Mouse (Mus musculus) R1 (cell line): ENCODE data around the gene Chic2.

Experiments used
- DNase-seq: peaks from one replicate; pipeline ENCODE4 v3.0.0-alpha.2; 2018; ENCODE audit warnings: low read depth, low spot score

Gene Chic2

GRCm38 (mm10) chr5:75044310-75044904, at the start of gene Chic2:
Gene Chic2, minus strand, starts transcription at chr5:75044774.
- DNase-seq, result peak; percentile 74

DNA sequence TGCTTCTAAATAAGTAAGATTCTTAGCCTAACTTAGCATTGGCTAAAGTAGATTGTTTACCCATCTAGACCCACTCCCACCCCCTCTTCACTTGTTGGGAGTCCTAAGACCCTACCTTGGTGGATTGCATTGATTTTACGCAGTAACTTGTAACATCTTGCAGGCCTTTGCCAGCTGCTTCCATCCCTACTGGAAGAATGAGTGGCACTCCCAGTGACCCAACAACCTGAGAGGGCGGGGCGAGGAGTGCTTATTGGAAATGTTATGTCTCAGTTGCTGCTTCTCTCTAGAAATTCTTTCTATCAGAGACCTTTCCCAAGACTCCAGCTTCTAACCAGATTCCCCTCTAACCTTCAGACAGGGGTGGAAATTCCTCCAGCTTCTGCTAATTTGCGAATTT, 41.3 kb upstream of the Chic2 start:
- DNase-seq, result peak; percentile 25

DNA sequence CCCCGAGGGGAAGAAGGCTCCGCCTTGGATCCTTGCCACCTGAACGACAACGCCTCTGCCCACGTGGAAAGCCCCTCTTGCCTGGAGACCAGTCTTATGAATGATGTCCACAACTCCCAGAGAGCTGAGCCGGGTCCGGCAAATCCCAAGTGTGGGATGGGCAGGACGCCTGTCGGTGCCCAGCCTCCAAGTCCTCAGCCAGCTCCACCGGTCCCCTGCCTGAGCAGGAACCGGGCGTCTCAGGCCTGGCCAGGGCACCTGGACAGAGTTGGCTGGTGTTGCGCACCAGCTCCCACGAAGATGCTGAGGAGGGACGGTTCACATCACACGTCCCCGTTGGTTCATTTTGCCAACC, 40.9 kb upstream of the Chic2 start:
- no peak for DNase-seq

DNA sequence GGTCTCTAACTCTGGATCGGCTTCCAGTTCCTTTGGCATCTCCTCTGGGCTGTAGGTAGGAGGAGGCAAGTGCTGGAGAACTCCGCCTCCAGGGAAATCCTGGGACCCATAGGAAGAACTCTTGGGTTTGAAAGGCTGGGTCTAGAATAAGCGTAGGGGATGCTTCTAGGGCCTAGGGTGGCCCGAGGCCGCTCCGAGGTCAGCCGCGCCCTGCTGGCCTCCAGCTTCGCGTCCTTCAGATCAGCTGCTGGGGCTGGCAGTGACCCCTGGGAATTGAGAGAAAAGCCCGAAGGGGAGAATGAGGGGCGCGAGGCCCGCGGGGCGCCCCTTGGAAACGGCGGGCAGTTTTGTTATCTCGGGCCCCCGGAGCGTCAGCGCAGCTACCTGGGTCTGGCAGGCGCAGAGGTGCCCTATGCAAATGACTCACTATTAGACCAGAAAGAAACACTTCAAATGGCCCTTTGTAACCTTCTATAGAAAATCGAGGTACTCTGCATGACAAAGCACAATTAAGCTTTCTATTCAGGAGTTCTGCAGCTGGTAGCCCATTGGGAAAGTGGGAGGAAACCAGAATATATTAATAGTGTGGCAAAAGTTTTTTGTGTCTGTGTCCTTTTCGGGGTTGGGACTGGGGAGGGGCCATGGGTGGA, 40.4 kb upstream of the Chic2 start:
- peak; percentile 89 for DNase-seq

DNA sequence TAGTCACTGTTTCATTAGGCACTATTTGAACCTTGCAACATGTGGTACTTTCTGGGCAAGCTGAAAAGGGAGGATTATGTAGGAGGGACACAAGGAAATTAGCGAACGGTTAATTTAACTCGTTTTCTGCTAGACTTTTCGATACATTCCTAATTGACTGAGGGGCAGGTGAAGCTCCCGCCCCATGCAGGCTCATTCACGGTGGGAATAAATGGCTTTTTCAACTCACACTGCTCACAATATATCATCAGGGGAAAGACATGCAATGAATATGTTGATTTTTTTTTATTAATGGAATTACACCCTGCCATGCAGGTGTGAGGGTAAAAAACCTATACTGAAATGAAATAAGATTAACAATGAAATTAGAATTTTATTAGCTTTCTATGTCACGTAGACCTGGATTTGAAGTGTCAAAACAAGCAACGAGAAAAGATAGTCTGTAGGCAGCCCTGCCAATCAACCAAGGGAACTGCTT, 39.9 kb upstream of the Chic2 start:
- no peak for DNase-seq

DNA sequence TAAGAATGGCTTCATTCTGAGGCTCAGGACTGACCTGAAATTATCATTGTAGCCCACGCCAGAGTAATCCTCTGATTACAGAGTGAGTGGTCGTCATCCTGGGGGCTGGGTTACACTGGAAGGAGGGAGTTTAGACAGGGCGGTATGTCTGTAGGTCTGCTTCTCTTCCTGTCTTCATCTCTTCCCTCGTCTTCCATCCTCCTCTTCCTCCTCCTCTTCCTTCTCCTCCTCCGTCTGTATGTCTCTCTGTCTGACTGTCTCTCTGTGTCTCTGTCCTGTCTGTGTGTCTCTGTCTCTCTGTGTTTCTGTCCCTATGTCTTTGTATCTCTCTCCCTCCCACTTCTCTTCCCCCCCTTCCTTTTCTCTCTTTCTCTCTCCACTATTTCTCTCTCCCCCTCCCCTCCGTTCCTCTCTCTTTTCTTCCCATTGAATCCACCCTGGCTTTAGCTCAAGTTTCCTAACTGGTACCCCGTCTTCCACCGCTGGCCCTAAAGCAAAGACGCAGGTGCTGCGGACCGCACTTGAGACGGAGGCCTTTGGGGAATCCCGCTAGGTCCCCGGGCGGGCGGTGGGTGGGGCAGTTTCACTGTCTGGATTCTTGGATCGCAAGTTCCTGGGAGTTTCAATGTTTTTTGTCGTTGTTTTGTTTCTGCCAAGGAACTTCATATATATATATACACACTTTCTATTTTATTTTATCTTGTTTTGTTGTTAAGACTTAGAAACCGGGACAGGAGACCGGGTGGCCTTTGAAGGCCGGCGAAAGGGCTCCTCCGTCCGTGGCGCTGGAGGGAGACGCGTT, 39.2 kb upstream of the Chic2 start:
- peak; percentile 48 for DNase-seq

GRCm38 (mm10) chr5:75083061-75083460, 38.5 kb upstream of the Chic2 start:
- peak; percentile 23 for DNase-seq

- no peak for DNase-seq
Observed at GRCm38 (mm10) chr5:75082439-75082838, 37.9 kb upstream of the Chic2 start.

- DNase-seq, result peak; percentile 52
Observed at GRCm38 (mm10) chr5:75079564-75079963, 35.0 kb upstream of the Chic2 start.

DNA sequence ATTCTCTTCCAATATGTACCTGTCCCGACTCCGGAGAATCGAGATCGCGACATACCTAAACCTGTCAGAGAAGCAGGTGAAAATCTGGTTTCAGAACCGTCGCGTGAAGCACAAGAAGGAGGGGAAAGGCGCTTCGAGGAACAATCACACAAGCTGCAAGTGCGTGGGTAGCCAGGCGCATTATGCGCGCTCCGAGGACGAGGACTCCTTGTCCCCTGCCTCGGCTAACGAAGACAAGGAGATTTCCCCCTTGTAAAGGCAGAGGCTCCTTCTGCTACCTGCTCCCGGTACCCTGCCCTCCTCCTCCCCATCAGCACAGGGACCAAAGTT, 32.4 kb upstream of the Chic2 start:
- no peak for DNase-seq

GRCm38 (mm10) chr5:75076326-75077050, 31.9 kb upstream of the Chic2 start:
- DNase-seq, result peak; percentile 33

GRCm38 (mm10) chr5:75075383-75075941, 30.9 kb upstream of the Chic2 start, which contains the start of gene Gsx2:
Gene Gsx2, plus strand, starts transcription at chr5:75075601.
- DNase-seq, result peak; percentile 41

DNA sequence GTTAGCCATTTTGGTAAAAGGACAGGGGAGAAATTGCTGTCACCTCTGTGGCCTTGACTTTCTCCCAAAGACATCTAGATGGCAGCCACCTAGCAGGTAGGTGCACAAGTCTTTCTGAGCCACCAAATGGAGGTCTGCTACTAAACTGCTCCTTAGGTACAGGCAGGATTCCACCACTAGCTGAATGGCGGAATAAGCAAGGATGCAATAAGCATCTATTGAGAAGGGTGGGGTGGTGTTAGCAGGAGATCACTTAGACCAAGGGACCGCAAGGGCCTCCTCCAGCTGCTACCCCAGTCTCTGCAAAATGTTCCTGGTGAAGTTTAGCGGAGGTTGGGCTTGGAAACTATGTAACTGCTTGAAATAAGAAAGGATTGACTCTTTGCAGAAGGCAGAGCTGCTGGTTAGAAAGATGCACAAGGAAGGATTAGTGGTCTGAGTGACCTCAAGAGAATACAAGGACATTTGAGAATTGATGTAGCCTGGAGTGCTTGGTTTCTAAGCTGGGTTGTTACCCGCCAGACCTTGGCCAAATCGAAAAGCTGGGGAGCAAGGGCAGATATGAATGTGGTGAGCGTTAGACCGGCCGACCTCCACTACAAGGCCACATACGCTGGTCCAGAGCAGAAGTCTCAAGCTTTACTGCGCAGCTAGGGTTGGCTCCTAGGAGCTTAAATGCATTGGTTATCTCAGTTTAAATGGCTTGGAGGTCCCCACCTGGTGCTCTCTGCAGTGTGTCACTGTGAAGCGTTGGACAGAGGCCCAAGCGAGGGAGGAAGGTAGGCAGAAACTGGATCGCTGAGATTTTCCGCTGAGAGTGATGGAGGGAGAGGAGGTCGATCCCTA, 30.2 kb upstream of the Chic2 start:
- peak; percentile 23 for DNase-seq

- no peak for DNase-seq
Observed at GRCm38 (mm10) chr5:75074132-75074531, 29.6 kb upstream of the Chic2 start.

- no peak for DNase-seq
Observed at GRCm38 (mm10) chr5:75073684-75074083, 29.1 kb upstream of the Chic2 start.

GRCm38 (mm10) chr5:75073167-75073566, 28.6 kb upstream of the Chic2 start:
- DNase-seq, result no peak

DNA sequence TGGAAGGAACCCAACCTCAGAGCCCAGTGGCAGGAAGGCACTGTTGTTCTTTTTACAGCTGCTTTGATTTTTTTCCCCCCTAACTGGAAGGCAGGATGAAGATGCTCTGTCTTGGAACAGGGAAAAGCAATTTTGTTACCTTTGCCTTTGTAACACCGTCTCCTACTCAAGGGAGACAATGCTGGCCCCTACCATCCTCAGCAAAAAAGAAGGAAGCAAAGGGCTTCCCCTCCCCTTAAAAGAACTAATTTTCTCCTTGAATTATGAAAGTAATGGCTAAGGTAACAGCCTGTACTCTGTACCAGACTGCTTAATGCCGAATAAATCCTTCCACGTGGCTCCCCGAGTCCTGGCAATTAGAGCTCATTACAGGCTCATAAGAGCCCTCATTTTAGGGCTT, 28.0 kb upstream of the Chic2 start:
- no peak for DNase-seq

DNA sequence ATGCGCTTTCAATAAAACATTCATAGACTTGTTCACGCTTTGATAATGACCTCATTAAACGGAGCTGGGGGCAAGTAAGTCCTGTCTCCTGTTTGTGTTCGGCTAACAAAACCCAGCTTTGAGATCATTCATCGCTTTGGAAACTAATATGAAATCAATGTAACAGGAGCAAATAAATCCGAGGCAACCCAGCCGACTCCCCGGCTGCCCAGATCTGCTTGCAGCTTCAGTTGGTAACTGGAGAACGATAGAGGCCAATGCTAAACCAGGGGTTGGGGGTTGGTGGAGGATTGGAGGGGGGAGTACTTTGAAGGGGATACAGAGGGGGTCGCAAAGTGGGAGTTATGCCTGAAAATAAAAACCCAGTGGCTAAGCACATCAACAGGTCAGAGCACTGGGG, 27.4 kb upstream of the Chic2 start:
- no peak for DNase-seq

DNA sequence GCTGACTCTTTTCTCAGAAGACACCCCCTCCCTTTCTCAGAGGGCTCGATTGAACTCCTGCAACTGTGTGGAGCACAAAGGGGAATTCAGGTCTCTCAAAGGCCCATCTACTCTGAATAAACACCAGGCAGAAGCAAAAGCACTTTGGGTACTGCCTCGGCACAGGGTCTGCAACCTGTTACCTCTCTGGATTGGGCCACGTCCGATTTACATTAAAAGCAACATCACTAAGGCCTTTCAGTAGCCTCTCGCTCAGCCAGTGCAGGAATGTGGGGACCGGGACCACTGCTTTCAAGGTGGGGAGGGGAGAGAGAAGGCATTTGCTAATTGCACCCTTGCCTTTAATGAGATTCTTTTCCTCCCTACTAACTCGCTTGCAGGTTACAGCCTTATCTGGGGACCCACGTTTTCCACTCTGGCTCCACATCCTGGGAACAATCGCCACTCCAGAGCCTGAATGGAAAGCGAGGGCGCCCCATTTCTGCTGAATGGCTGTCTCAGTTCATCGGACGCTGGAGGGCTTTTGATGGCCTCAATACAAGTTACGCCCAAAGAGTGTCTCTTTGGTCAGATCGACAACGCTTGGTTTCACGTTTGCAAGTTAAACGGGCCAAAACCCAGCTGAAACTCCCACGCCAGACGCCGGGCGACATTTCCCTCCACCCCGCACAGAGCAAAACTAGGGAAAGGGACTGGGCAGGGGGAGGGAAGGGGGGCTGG, 26.2 kb upstream of the Chic2 start:
- DNase-seq, result peak; percentile 45

DNA sequence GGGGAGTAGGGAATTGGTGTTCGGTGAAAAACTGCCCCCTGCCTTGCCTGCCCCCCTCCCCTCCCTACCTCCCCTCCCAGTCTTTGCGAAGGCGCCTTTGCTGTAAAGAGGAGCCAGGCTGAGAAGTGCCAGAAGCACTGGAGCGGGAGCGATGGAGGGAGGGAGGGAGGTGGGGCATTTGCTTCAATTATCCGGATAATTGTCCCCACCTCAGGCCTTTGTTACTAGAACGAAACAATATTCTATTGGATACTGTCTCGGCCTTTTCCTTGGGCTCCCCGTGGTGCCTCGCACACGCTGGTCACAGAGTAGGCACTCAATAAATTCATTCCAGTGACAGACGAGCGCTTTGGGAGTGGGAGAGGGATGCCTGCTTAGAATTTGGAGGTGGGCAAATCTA, 25.6 kb upstream of the Chic2 start:
- peak; percentile 48 for DNase-seq
